Mouse (Mus musculus): ENCODE data around the gene Txnrd3. TPM values are rescaled to one million over a fixed set of nuclear protein-coding genes. Genes with fewer than 3 reads are reported as not detected.

The Txnrd3 gene
- polyA plus RNA-seq, 1 experiment from 2014 or later, result 9.5 TPM

GRCm38 (mm10) chr6:89687100-89687499 is 43.3 kb downstream of the Txnrd3 start:
- no peak overlapping the region for H3K4me3 ChIP-seq
- no peaks in the 10 kb centered on the region for H3K4me1 ChIP-seq
- H3K36me3 ChIP-seq, result no peaks in the 10 kb centered on the region
- H3K9me3 ChIP-seq (replicated peaks), result no peaks in the 10 kb centered on the region
- H3K27ac ChIP-seq, result no peak overlapping the region
- H3K27me3 ChIP-seq (ENCODE audit: low read depth, poor library complexity, severe bottlenecking), result no peaks in the 10 kb centered on the region
- WGBS, result 88% methylated on average over 1 of the region's 1 CpGs
- no peak for DNase-seq (ENCODE audit: low spot score)

- Histone ChIP-seq H3K4me1 (no peaks in the 10 kb centered on the region), H3K36me3 (no peaks in the 10 kb centered on the region), H3K4me3 (no peak overlapping the region), H3K27me3 (ENCODE audit: low read depth, poor library complexity, severe bottlenecking) (no peaks in the 10 kb centered on the region), H3K9me3 (replicated peaks) (no peaks in the 10 kb centered on the region), H3K27ac (no peak overlapping the region)
- no peak for DNase-seq (ENCODE audit: low spot score)
- 75% methylated on average over 2 of the region's 2 CpGs for WGBS
Measured at GRCm38 (mm10) chr6:89706624-89707023, 62.8 kb downstream of the Txnrd3 start.

- no peaks in the 10 kb centered on the region for H3K27me3 ChIP-seq (ENCODE audit: low read depth, poor library complexity, severe bottlenecking)
- DNase-seq (ENCODE audit: low spot score), result no peak
- H3K4me3 ChIP-seq, result no peak within 1 kb of the TSS
- no peaks in the 10 kb centered on the region for H3K4me1 ChIP-seq
- H3K36me3 ChIP-seq, result no peaks in the 10 kb centered on the region
- WGBS, result 85% methylated on average over 4 of the region's 4 CpGs
- H3K27ac ChIP-seq, result no peak within 1 kb of the TSS
- H3K9me3 ChIP-seq (replicated peaks), result no peaks in the 10 kb centered on the region
Measured at GRCm38 (mm10) chr6:89707240-89707639, 63.5 kb downstream of the Txnrd3 start, which contains the start of gene Vmn1r40. Gene Vmn1r40, plus strand, starts transcription at chr6:89707540.

- Histone ChIP-seq H3K4me1 (no peaks in the 10 kb centered on the region), H3K9me3 (replicated peaks) (no peaks in the 10 kb centered on the region), H3K27me3 (ENCODE audit: low read depth, poor library complexity, severe bottlenecking) (no peaks in the 10 kb centered on the region), H3K4me3 (no peak overlapping the region), H3K36me3 (no peaks in the 10 kb centered on the region), H3K27ac (no peak overlapping the region)
- no peak for DNase-seq (ENCODE audit: low spot score)
Measured at GRCm38 (mm10) chr6:89718051-89718450, 74.3 kb downstream of the Txnrd3 start.

Other genes with a start within 250 kb of the Txnrd3 start
- gene Chchd6, start 48.3 kb upstream of the Txnrd3 start, polyA plus RNA-seq (2016; fragmentation: Nextera tagmentation; extraction: Ambion mirVana), result 66.0 and 68.8 TPM in 2 replicates
- gene Vmn1r40, start 63.6 kb downstream of the Txnrd3 start, polyA plus RNA-seq (2016; fragmentation: Nextera tagmentation; extraction: Ambion mirVana), result not detected in 2 replicates
- gene Vmn1r41, start 96.8 kb downstream of the Txnrd3 start, polyA plus RNA-seq (2016; fragmentation: Nextera tagmentation; extraction: Ambion mirVana), result not detected in 2 replicates
- gene Vmn1r42, start 232.4 kb downstream of the Txnrd3 start, polyA plus RNA-seq (2016; fragmentation: Nextera tagmentation; extraction: Ambion mirVana), result not detected in 2 replicates
- not detected in 2 replicates for gene Vmn1r43, start 232.4 kb downstream of the Txnrd3 start, polyA plus RNA-seq (2016; fragmentation: Nextera tagmentation; extraction: Ambion mirVana)
- not detected in 2 replicates for gene Vmn1r44, start 239.7 kb downstream of the Txnrd3 start, polyA plus RNA-seq (2016; fragmentation: Nextera tagmentation; extraction: Ambion mirVana)